Mouse (Mus musculus) ZHBTc4 (cell line): Measurements from ENCODE around the gene Pithd1.
"Not testable (repeated sequence)": the region's sequence is repeated elsewhere in the genome, so short reads cannot be mapped to it uniquely, and the experiment has no call there.

ENCODE experiments used
- DNase-seq: peaks from one replicate; pipeline ENCODE4 v3.0.0-alpha.2; 2011; ENCODE audit warnings: low read depth, low spot score

Pithd1 gene

GRCm38 (mm10) chr4:135987714-135988113, 650 bp upstream of the Pithd1 start:
- DNase-seq, result no peak

- no peak for DNase-seq
Observed at GRCm38 (mm10) chr4:135986301-135986942, 642 bp downstream of the Pithd1 start.

GRCm38 (mm10) chr4:135985769-135986168, 1.3 kb downstream of the Pithd1 start:
- no peak for DNase-seq

- DNase-seq, result no peak
Observed at GRCm38 (mm10) chr4:135985193-135985592, 1.9 kb downstream of the Pithd1 start.

- no peak for DNase-seq
Observed at GRCm38 (mm10) chr4:135984556-135984955, 2.5 kb downstream of the Pithd1 start.

GRCm38 (mm10) chr4:135981524-135982063, 5.5 kb downstream of the Pithd1 start:
- no peak for DNase-seq

GRCm38 (mm10) chr4:135980223-135980622, 6.8 kb downstream of the Pithd1 start:
- DNase-seq, result not testable (repeated sequence)

GRCm38 (mm10) chr4:135976146-135976545, 10.9 kb downstream of the Pithd1 start:
- DNase-seq, result no peak

- DNase-seq, result no peak
Observed at GRCm38 (mm10) chr4:135972911-135973811, 13.9 kb downstream of the Pithd1 start.

DNA sequence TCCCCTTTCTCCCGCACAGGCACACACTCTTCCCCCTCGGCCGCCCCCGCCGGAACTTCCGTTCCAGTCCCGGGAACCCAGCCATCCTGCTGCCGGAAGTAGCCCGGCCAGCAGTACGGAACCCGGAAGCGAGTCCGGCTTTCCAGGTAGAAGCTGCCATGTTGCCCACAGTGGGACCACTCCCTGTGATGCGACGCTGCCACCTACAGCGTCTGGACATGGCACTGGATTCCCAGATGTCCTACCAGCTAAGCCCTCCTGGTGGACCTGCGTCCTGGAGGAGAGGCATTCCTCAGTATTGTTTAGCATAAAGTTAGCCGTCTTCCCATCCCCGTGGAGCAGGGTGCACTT, 14.5 kb downstream of the Pithd1 start, which contains the start of gene Lypla2:
Lypla2 (minus strand) TSS at position 71 of the 351 bp plus-strand sequence.
- DNase-seq, result peak; percentile 77

DNA sequence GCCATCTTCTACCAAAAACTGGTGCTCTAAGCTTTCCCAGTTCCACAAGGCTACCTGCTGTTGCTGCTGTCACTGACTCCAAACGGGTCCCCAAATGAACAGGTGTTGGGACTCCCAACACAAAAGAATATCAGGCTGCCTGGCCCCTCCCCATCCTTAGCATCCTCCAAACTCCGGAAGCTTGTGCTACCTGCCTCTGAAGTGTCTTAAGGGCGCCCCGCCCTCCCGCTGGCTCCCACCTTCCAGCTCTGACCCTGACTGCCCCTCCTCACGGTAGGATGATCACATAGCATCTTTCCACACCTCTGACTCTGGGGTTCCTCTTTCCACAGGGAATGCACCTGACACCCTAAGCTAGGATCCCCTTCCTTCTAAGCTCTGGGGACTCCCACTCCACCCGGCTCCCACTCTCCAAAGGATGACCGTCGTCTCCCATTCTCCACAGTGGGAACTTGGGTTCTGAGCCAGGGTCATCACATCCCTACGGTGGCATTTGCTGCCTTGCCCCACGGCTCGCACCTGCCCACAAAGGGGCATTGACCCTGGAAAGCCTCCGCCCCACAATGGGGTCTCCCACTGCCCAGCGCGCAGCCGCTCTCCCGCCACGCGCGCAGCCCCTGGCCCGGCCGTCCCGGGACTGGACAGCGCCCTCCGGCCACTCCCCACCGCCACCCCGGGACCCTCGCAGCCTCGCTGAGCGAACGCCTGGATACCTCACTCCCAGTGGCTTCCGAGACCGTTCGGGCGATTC, 15.1 kb downstream of the Pithd1 start:
- DNase-seq, result peak; percentile 31

DNA sequence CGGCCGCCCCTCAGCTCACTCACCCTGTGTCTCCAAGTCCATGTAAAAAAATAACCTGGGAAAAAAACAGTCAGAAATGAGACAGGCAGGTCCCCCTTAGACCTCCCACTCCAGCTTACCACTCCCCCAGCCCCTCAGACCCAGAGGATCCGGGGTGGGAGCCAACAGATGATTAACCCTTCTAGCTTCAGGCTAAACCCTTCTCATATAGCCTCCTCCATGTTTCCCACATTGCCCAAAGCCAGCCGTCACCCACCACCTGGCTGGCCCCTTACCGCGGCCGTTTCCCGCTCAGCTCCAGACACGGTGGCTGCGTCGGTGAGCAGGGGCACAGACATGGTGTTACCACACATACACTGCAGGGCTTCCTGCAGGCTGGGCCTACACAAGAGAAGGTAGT, 16.5 kb downstream of the Pithd1 start:
- no peak for DNase-seq

- no peak for DNase-seq
Observed at GRCm38 (mm10) chr4:135969070-135969750, 17.9 kb downstream of the Pithd1 start.

DNA sequence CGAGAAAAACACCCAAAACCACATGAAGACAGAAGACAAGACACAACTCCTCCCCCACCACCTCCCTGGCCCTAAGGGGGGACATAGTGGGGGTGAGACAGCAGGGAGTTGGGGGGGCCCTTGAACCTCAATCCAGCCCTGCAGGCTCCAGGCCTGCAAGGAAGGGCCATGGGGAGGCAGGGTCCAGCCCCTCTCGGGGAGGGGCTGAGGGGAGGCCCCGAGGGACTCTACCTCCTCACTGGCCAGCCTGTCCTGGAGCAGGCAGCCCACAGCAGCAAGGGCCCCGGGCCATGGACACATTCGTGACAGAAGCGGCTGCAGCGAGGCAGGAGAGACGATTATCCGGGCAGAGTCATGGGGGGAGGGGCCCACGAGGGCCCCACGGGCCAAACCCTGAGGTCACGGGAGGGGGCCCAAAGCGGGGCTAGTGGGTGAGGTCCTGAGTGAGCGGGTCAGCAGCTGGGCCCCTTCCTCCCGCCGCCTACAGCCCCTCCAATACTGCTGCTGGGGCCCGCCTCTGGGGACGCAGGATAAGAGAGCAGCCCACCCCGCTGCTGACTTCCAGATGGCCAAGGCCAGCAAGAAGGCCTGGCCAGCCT, 18.7 kb downstream of the Pithd1 start:
- no peak for DNase-seq

DNA sequence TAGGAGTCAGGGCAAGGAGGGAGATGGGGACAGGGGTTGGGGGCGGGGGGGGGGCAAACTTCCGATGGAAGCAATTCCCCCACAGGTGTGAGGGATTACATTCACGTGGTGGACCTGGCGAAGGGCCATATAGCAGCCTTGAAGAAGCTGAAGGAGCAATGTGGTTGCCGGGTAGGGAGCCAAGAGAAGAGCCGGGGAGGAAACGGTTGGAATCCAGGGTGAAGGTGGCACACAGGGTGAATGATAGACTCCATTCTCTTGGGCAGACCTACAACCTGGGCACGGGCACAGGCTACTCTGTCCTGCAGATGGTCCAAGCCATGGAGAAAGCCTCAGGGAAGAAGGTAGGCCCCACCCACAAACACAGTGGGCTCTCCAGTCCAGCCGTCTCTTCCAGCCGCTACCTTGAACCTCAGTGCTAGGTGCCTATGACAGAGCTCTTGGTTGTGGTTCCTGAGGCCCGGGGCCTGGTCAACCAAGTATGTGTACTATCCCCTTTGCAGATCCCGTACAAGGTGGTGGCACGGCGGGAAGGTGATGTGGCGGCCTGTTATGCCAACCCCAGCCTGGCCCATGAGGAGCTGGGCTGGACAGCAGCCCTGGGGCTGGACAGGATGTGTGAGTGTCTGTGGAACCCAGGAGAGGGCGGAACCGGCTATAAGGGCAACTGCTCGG, 19.8 kb downstream of the Pithd1 start:
- no peak for DNase-seq

DNA sequence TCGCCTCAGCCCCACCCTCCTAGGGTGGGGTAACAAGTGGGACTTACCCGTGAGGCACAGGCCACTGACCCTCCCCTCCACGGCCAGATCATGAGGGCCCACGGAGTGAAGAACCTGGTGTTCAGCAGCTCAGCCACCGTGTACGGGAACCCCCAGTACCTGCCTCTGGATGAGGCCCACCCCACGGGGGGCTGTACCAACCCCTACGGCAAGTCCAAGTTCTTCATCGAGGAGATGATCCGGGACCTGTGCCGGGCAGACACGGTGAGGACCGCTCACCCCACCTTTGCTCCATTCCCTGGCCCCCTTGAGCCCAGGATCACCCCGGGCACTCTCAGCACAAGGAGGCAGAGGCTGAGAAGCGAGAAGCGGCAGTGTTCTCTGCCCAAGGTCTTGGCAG, 20.8 kb downstream of the Pithd1 start:
- no peak for DNase-seq

DNA sequence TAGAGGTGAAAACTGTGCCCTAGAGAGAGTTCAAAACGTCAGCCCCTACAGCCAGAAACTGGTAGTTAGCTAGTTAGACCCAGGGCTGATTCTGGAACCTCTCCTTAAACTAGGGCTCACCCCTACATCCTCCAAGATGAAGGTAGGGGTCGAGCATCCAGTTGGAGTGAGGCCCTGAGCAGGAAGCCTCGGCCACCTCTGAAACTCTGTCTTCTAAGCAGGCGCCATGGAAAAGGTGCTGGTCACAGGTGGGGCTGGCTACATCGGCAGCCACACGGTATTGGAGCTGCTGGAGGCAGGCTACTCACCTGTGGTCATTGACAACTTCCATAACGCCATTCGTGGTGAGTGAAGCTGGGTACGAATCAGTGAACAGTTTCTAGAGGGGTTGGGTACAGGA, 22.0 kb downstream of the Pithd1 start:
- no peak for DNase-seq

DNA sequence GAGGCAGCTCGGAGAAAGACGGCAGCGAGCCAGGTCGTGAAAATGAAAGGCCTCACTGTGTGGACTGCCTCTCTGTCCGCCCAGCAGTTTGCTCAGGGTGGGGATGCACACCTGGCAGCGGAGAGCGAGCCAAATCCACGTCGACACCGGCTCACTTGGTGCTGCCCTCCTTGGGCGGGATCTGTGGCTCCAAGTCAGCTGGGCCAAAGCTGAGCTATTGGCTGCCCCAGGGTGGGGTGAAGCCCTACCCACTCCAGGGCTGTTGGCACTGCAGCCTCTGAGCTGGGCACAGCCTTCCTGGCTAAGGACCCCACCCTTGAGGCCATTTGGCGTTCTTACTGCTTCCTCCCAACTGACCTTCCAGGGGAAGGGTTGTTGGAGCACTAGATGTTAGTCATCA, 22.6 kb downstream of the Pithd1 start:
- DNase-seq, result no peak

DNA sequence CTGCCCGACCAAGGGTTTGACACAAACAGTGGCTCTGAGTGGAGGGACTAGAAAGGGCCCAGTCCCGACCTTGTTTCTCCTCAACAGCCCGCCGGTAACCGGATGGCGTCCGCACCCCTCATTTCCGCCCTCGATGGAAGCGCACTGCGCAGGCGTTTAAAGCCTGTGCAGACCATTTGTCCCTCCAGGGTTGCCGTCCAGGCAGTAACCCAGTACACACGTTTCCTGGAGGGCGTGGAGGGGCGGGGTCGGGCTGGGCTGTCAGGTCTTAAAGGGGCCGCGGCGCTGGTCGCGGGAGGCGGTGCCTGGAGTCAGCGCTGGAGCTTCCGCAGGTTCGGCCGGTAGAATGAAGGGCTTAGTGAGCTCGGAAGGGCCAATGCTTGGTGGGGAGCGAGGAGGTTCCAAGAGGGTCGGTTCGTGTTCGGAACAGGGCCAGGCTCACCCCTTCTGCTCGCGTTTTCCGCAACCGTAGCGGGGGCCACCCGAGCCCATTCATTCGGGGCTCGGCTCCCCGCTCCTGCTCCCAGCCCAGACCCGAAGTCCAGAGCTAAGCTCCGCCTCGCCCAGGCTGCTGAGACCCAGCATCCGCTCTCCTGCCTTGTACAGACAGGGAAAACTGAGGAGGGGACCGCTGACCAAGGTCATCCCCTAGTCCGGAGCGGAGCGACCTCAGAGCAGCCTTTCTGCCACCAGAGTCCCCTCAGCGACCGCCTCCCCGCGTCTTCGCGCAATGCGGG, 23.4 kb downstream of the Pithd1 start, which contains the start of gene Gale:
Gale (plus strand) TSS at position 271 of the 737 bp plus-strand sequence.
- peak; percentile 100 for DNase-seq

DNA sequence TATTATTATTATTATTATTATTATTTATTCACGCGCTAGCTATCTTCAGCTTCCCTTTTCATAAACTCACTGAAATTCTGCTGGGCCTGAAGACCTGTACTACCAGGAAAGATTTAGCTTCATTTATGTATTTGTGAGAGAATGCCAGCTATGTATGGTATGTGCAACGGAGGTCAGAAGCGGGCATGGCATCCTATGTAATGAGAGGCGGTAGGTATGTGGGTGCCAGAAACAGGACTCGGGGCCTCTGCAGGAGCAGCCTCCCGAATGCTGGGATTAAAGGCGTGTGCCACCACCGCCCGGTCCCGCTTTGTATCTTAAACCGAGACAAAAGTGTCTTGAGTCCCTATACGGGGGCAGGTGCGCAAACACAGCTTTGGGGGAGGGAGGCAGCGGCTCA, 24.1 kb downstream of the Pithd1 start:
- DNase-seq, result peak; percentile 61
